Mouse (Mus musculus) CH12F3 (cell line): Measurements from ENCODE around the gene Obsl1.

Experiments used
- in situ Hi-C: fragments of 300-500 bp; cut with MboI; formaldehyde crosslinking; loops from 2 replicates; pipeline ENCODE4 v1.14.3; 2020; ENCODE audit warnings: low sequenced_read_pairs

The Obsl1 gene

GRCm38 (mm10) chr1:75487405-75488161, 18.7 kb downstream of the Obsl1 start:
- in situ Hi-C loops, result no loop called here

- in situ Hi-C loops, result no loop called here
These were observed 19.2 kb downstream of the Obsl1 start for GRCm38 (mm10) chr1:75487040-75487404.

- in situ Hi-C loops, result no loop called here
These were observed 19.7 kb downstream of the Obsl1 start for GRCm38 (mm10) chr1:75486561-75486960.

GRCm38 (mm10) chr1:75480735-75481134, 25.5 kb downstream of the Obsl1 start:
- in situ Hi-C loops, result no loop called here

- in situ Hi-C loops, result no loop called here
These were observed 26.2 kb downstream of the Obsl1 start for GRCm38 (mm10) chr1:75480036-75480435.

GRCm38 (mm10) chr1:75479635-75479989, 26.6 kb downstream of the Obsl1 start:
- in situ Hi-C loops, result loop anchor here (5.0 kb wide), 1 partner anchor 83 kb away; no protein-coding TSS in a partner anchor

- in situ Hi-C loops, result loop anchor here (5.0 kb wide), 1 partner anchor 83 kb away; no protein-coding TSS in a partner anchor
These were observed 27.2 kb downstream of the Obsl1 start, which contains the start of the genes Chpf and Tmem198 for GRCm38 (mm10) chr1:75478916-75479634. Gene Chpf (minus strand): TSS chr1:75479307. Gene Tmem198 (plus strand): TSS chr1:75479532.

GRCm38 (mm10) chr1:75478497-75478896, 27.8 kb downstream of the Obsl1 start:
- in situ Hi-C loops, result loop anchor here (5.0 kb wide), 1 partner anchor 84 kb away; no protein-coding TSS in a partner anchor

GRCm38 (mm10) chr1:75477966-75478290, 28.3 kb downstream of the Obsl1 start:
- in situ Hi-C loops, result loop anchor here (5.0 kb wide), 1 partner anchor 84 kb away; no protein-coding TSS in a partner anchor

GRCm38 (mm10) chr1:75477264-75477965, 28.8 kb downstream of the Obsl1 start:
- in situ Hi-C loops, result loop anchor here (5.0 kb wide), 1 partner anchor 85 kb away; no protein-coding TSS in a partner anchor

- in situ Hi-C loops, result loop anchor here (5.0 kb wide), 1 partner anchor 86 kb away; no protein-coding TSS in a partner anchor
These were observed 29.8 kb downstream of the Obsl1 start for GRCm38 (mm10) chr1:75476441-75476840.

GRCm38 (mm10) chr1:75469287-75469825, 36.9 kb downstream of the Obsl1 start:
- in situ Hi-C loops, result loop anchor here (5.0 kb wide), 1 partner anchor 122 kb away; no protein-coding TSS in a partner anchor

GRCm38 (mm10) chr1:75467215-75467927, 38.9 kb downstream of the Obsl1 start:
- in situ Hi-C loops, result loop anchor here (5.0 kb wide), 1 partner anchor 120 kb away; no protein-coding TSS in a partner anchor

GRCm38 (mm10) chr1:75463652-75464204, 42.5 kb downstream of the Obsl1 start:
- in situ Hi-C loops, result no loop called here

GRCm38 (mm10) chr1:75462636-75463035, 43.6 kb downstream of the Obsl1 start:
- in situ Hi-C loops, result no loop called here

- in situ Hi-C loops, result no loop called here
These were observed 46.0 kb downstream of the Obsl1 start for GRCm38 (mm10) chr1:75460297-75460696.

- in situ Hi-C loops, result no loop called here
These were observed 47.2 kb downstream of the Obsl1 start for GRCm38 (mm10) chr1:75458789-75459684.

- in situ Hi-C loops, result no loop called here
These were observed 48.0 kb downstream of the Obsl1 start for GRCm38 (mm10) chr1:75458025-75458788.
